Mouse (Mus musculus): Measurements from ENCODE around the gene Lhx9. TPM values are rescaled to one million over a fixed set of nuclear protein-coding genes. Genes with fewer than 3 reads are reported as not detected.

Lhx9 gene
- polyA plus RNA-seq, 1 experiment = not detected

- Histone ChIP-seq H3K27ac (ENCODE audit: insufficient read depth, low read depth, low read length) (no peak overlapping the region), H3K4me1 (ENCODE audit: control insufficient read depth, insufficient read depth, low read length) (no peaks in the 10 kb centered on the region), H3K4me3 (ENCODE audit: insufficient read depth, low read length) (no peak overlapping the region)
- TF ChIP-seq CTCF (IDR thresholded peaks at IDR 0.05; ENCODE audit: low read depth, low read length) (no peak), POLR2A (IDR thresholded peaks at IDR 0.05; ENCODE audit: borderline replicate concordance, low read depth, low read length) (no peak)
These were observed 46.6 kb downstream of the Lhx9 start for GRCm38 (mm10) chr1:138801732-138802131.

- Histone ChIP-seq H3K4me3 (ENCODE audit: insufficient read depth, low read length) (no peak overlapping the region), H3K4me1 (ENCODE audit: control insufficient read depth, insufficient read depth, low read length) (no peaks in the 10 kb centered on the region), H3K27ac (ENCODE audit: insufficient read depth, low read depth, low read length) (no peak overlapping the region)
- TF ChIP-seq POLR2A (IDR thresholded peaks at IDR 0.05; ENCODE audit: borderline replicate concordance, low read depth, low read length) (no peak), CTCF (IDR thresholded peaks at IDR 0.05; ENCODE audit: low read depth, low read length) (no peak)
These were observed 47.1 kb downstream of the Lhx9 start for GRCm38 (mm10) chr1:138801296-138801695.

GRCm38 (mm10) chr1:138799692-138800314, 48.6 kb downstream of the Lhx9 start:
- Histone ChIP-seq H3K27ac (ENCODE audit: insufficient read depth, low read depth, low read length) (no peak overlapping the region), H3K4me3 (ENCODE audit: insufficient read depth, low read length) (no peak overlapping the region), H3K4me1 (ENCODE audit: control insufficient read depth, insufficient read depth, low read length) (no peaks in the 10 kb centered on the region)
- no peak for TF ChIP-seq CTCF (IDR thresholded peaks at IDR 0.05; ENCODE audit: low read depth, low read length)
- TF ChIP-seq POLR2A (IDR thresholded peaks at IDR 0.05; ENCODE audit: borderline replicate concordance, low read depth, low read length) = no peak

GRCm38 (mm10) chr1:138798110-138798509, 50.3 kb downstream of the Lhx9 start:
- no peak overlapping the region for H3K27ac ChIP-seq (ENCODE audit: insufficient read depth, low read depth, low read length)
- no peak overlapping the region for H3K4me3 ChIP-seq (ENCODE audit: insufficient read depth, low read length)
- no peak for TF ChIP-seq CTCF (IDR thresholded peaks at IDR 0.05; ENCODE audit: low read depth, low read length)
- H3K4me1 ChIP-seq (ENCODE audit: control insufficient read depth, insufficient read depth, low read length) = no peaks in the 10 kb centered on the region

- no peak for TF ChIP-seq CTCF (IDR thresholded peaks at IDR 0.05; ENCODE audit: low read depth, low read length)
- no peak for TF ChIP-seq POLR2A (IDR thresholded peaks at IDR 0.05; ENCODE audit: borderline replicate concordance, low read depth, low read length)
- H3K4me3 ChIP-seq (ENCODE audit: insufficient read depth, low read length) = no peak overlapping the region
- no peaks in the 10 kb centered on the region for H3K4me1 ChIP-seq (ENCODE audit: control insufficient read depth, insufficient read depth, low read length)
- no peak overlapping the region for H3K27ac ChIP-seq (ENCODE audit: insufficient read depth, low read depth, low read length)
These were observed 62.5 kb downstream of the Lhx9 start for GRCm38 (mm10) chr1:138785856-138786255.

GRCm38 (mm10) chr1:138784019-138784418, 64.4 kb downstream of the Lhx9 start:
- TF ChIP-seq CTCF (IDR thresholded peaks at IDR 0.05; ENCODE audit: low read depth, low read length) = no peak
- no peak for TF ChIP-seq POLR2A (IDR thresholded peaks at IDR 0.05; ENCODE audit: borderline replicate concordance, low read depth, low read length)
- no peaks in the 10 kb centered on the region for H3K4me1 ChIP-seq (ENCODE audit: control insufficient read depth, insufficient read depth, low read length)
- H3K4me3 ChIP-seq (ENCODE audit: insufficient read depth, low read length) = no peak overlapping the region
- no peak overlapping the region for H3K27ac ChIP-seq (ENCODE audit: insufficient read depth, low read depth, low read length)

Other genes starting within 250 kb of the Lhx9 start
- gene Nek7, start 228.4 kb downstream of the Lhx9 start, polyA plus RNA-seq (2012; ENCODE audit: insufficient read depth, insufficient read length, missing spikeins) = 78.1 and 79.1 TPM in 2 replicates
- 16.0 and 17.4 TPM in 2 replicates for gene 2310009B15Rik, start 8.3 kb upstream of the Lhx9 start, polyA plus RNA-seq (2012; ENCODE audit: insufficient read depth, insufficient read length, missing spikeins)
- gene Dennd1b, start 114.9 kb upstream of the Lhx9 start, polyA plus RNA-seq (2012; ENCODE audit: insufficient read depth, insufficient read length, missing spikeins) = 25.2 and 34.4 TPM in 2 replicates